Mouse (Mus musculus): Measurements from ENCODE around the gene Ltbp3.

Gene Ltbp3

GRCm38 (mm10) chr19:5750951-5751350 is 10.2 kb downstream of the Ltbp3 start:
- DNase-seq (ENCODE audit: low spot score in 2 of 2): no peak

GRCm38 (mm10) chr19:5751742-5752141 is 11.0 kb downstream of the Ltbp3 start:
- DNase-seq (ENCODE audit: low spot score in 2 of 2): peak in 1 of 2 experiments; percentile 75

- no peak for DNase-seq (ENCODE audit: low spot score in 2 of 2)
Observed at GRCm38 (mm10) chr19:5756321-5756985, 15.7 kb downstream of the Ltbp3 start.

- no peak for DNase-seq (ENCODE audit: low spot score in 2 of 2)
Observed at GRCm38 (mm10) chr19:5756991-5757636, 16.4 kb downstream of the Ltbp3 start.

- DNase-seq (ENCODE audit: low spot score in 2 of 2): no peak
Observed at GRCm38 (mm10) chr19:5758878-5759403, 18.2 kb downstream of the Ltbp3 start.

GRCm38 (mm10) chr19:5763163-5763562 is 22.5 kb downstream of the Ltbp3 start:
- no peak for DNase-seq (ENCODE audit: low spot score in 2 of 2)

GRCm38 (mm10) chr19:5767271-5767670 is 26.6 kb downstream of the Ltbp3 start:
- no peak for DNase-seq (ENCODE audit: low spot score in 2 of 2)

- no peak for DNase-seq (ENCODE audit: low spot score in 2 of 2)
Observed at GRCm38 (mm10) chr19:5770311-5770710, 29.6 kb downstream of the Ltbp3 start.

GRCm38 (mm10) chr19:5770925-5771860 is 30.5 kb downstream of the Ltbp3 start, which contains the start of gene Scyl1:
Gene Scyl1, minus strand, starts transcription at chr19:5771419.
- DNase-seq (ENCODE audit: low spot score in 2 of 2): peak; percentile 95 to 98

- DNase-seq (ENCODE audit: low spot score in 2 of 2): no peak
Observed at GRCm38 (mm10) chr19:5777387-5778032, 36.8 kb downstream of the Ltbp3 start.

GRCm38 (mm10) chr19:5778312-5778711 is 37.6 kb downstream of the Ltbp3 start:
- no peak for DNase-seq (ENCODE audit: low spot score in 2 of 2)

- DNase-seq (ENCODE audit: low spot score in 2 of 2): peak in 1 of 2 experiments; percentile 65
Observed at GRCm38 (mm10) chr19:5780203-5780602, 39.5 kb downstream of the Ltbp3 start.

GRCm38 (mm10) chr19:5781532-5781931 is 40.8 kb downstream of the Ltbp3 start:
- DNase-seq (ENCODE audit: low spot score in 2 of 2): no peak

GRCm38 (mm10) chr19:5782121-5782520 is 41.4 kb downstream of the Ltbp3 start:
- no peak for DNase-seq (ENCODE audit: low spot score in 2 of 2)

GRCm38 (mm10) chr19:5784958-5785577 is 44.4 kb downstream of the Ltbp3 start:
- DNase-seq (ENCODE audit: low spot score in 2 of 2): no peak

GRCm38 (mm10) chr19:5786441-5787114 is 45.9 kb downstream of the Ltbp3 start:
- DNase-seq (ENCODE audit: low spot score in 2 of 2): peak; percentile 91 to 92

GRCm38 (mm10) chr19:5787128-5787635 is 46.5 kb downstream of the Ltbp3 start:
- DNase-seq (ENCODE audit: low spot score in 2 of 2): peak; percentile 90 to 92

- no peak for DNase-seq (ENCODE audit: low spot score in 2 of 2)
Observed at GRCm38 (mm10) chr19:5787920-5788319, 47.2 kb downstream of the Ltbp3 start.

GRCm38 (mm10) chr19:5788620-5789019 is 47.9 kb downstream of the Ltbp3 start:
- no peak for DNase-seq (ENCODE audit: low spot score in 2 of 2)

GRCm38 (mm10) chr19:5789066-5789465 is 48.4 kb downstream of the Ltbp3 start:
- no peak for DNase-seq (ENCODE audit: low spot score in 2 of 2)
